Mouse (Mus musculus) embryonic fibroblast, embryonic 13.5 days (primary cell): Measurements from ENCODE around the gene Itgb7.

Source experiments
- CTCF ChIP-seq: IDR thresholded peaks from 2 replicates; pipeline ENCODE4 v1.5.1; 2011; ENCODE audit warnings: mild to moderate bottlenecking, control low read depth, low read length, moderate library complexity, borderline replicate concordance; ENCODE audit not compliant: insufficient read depth
- POLR2A ChIP-seq: IDR thresholded peaks from 2 replicates; pipeline ENCODE4 v1.6.1; 2011; ENCODE audit warnings: low read depth, mild to moderate bottlenecking, control low read depth, low read length, moderate library complexity

GRCm38 (mm10) chr15:102177417-102177816 lies 54.3 kb downstream of the Itgb7 start:
- TF ChIP-seq POLR2A (no peak), CTCF (no peak)
